Mouse (Mus musculus): ENCODE measurements around the gene Ntrk2. TPM values are rescaled to one million over a fixed set of nuclear protein-coding genes. Genes with fewer than 3 reads are reported as not detected.

Ntrk2 gene
- total RNA-seq, 2 experiments from 2014 or later: 335 to 354 TPM

DNA sequence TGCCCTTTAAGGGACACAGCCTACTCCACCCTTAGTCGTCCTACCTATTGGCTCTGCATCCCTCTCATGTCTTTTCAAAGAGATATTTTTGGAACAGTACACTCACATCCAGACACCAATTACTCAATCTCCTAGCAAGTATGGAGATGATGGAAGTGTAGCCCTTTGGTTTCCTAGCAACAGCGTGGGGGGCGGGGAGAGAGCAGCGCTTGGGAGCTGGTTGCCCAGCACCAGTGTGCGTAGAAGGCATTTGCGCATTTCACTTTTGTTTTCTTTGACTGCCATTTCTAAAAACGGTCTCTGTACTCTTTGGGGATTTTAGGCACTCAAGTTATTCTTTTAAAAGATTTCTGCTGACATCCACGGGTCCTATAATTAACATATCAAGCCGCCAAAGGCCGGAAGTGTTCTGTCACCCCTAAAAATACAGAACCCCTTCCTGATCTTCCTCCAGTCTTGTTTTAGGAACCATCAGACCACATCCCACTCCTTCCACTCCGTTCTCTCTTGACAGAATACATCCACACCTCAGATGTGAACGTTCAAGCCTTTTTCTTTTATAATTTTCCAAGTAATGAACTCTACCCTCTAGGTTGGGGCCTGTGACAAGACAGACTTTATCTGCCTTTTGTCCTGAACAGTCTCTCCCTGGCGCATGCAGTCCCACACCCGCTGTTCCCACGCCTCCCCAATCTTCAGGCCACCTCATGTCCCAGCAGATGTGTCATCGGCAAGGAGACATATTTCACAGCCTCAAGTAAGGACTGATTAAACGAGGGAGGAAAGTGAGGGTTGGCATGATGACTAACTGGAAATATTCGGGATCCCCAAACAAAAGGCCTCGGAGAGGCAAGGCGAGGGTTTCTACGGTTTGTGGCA, 339.5 kb downstream of the Ntrk2 start:
- peak; percentile 95 to 98 for DNase-seq (ENCODE audit: low spot score in 2 of 2)
- intact Hi-C loops (cut with DNase I): loop anchor here (5.0 kb wide), 1 partner anchor 339 kb away; the partner anchor contains the start of gene Ntrk2

DNA sequence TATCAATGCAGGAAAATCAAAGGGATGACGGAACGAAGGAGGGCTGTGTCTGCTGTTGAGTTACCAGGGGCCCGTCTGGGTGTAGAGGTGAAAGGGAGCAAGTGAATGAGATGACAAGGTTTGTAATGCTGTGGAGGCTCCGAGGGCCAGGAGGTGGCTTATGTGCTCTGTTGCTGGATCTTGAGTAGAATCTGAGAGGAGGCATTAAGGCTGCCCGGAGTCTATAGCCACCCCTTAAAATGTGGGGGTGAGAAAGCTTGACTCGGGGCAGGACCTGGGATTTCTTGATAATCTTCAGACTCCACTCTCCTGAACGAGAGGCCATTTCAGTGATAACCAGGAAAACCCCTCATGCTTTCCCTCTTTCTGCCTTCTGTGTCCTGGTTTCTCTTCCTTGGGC, 340.2 kb downstream of the Ntrk2 start:
- intact Hi-C loops (cut with DNase I): loop anchor here (1.0 to 5.0 kb wide), 2 partner anchors 66 to 339 kb away; partner anchors contain the start of gene Ntrk2
- no peak for DNase-seq (ENCODE audit: low spot score in 2 of 2)

DNA sequence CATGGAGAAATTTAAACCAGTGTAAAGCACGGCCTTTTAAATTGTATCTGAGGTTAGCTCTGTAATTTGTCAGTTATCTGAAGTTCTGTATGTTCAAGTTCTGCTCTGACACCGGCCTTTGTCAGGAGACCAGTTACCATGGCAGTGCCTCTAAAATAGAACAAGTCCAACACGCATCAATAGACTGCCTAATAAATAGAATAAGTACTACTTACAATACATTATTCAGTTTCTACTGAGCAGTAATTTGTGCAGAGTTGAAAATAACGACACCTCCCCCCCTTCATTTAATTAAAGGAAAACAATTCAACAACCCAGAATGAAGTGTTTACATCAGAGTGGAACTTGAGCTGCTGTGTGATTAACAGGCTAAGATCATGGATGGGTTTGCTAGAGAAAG, 341.6 kb downstream of the Ntrk2 start:
- intact Hi-C loops (cut with DNase I): loop anchor here (1.0 to 5.0 kb wide), 2 partner anchors 64 to 341 kb away; partner anchors contain the start of gene Ntrk2
- no peak for DNase-seq (ENCODE audit: low spot score in 2 of 2)

DNA sequence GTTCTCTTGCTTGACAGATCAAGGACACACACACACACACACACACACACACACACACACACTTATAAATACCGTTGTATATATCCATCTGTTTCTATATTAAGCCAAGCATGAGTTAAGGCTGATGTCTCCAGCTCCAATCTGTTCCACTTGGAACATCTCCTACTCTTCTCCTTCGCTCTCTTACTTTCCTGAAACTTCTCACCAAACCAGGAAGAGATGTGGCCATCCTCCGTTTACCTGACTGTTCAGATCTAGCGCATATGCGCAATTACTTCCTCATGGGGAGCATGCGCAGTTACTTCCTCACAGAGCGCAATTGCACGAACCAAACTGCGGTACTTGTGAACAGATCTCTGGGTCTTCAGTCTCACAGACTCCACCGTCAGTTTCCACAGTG, 342.4 kb downstream of the Ntrk2 start:
- DNase-seq (ENCODE audit: low spot score in 2 of 2): peak in 1 of 2 experiments; percentile 60
- intact Hi-C loops (cut with DNase I): loop anchor here (5.0 kb wide), 1 partner anchor 341 kb away; the partner anchor contains the start of gene Ntrk2

DNA sequence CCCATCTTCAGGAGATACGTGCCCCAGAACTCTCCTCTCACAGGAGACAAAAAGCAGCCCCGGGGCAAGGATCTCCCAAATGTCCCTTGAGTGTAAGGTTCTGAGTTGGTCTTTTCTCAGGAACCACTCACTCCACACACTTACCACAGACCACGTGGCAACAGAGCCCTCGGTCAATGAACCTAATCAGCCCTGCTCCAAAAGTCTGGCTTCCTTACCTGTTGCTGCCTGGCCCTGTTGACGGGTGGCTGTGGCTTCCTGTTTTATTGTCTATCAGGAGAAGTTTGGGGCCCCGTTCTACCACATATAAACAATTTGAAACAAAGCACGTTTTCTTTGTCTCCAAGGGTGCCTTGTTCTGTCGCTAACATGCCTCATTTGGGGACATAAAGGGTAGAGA, 357.6 kb downstream of the Ntrk2 start:
- no peak for DNase-seq (ENCODE audit: low spot score in 2 of 2)
- intact Hi-C loops (cut with DNase I): no loop called here

DNA sequence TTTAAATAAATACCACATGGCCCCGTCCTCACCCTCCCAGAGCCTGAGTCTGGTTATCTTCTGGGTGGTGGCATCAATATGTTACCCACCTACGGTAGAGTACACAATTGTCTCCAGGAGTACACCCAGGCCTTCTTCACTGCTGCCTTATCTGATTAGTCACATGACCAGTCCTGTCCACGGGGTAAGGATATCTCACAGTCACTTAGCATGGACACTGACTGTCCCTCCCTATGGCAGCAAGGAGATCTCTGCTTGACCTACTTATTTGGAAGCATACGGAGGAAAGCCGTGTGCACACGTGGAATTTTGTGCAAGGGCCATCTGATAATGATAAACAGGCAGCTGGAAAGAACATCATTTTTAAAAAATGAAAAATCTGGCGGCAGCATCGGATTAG, 367.5 kb downstream of the Ntrk2 start:
- intact Hi-C loops (cut with DNase I): no loop called here
- DNase-seq (ENCODE audit: low spot score in 2 of 2): no peak

DNA sequence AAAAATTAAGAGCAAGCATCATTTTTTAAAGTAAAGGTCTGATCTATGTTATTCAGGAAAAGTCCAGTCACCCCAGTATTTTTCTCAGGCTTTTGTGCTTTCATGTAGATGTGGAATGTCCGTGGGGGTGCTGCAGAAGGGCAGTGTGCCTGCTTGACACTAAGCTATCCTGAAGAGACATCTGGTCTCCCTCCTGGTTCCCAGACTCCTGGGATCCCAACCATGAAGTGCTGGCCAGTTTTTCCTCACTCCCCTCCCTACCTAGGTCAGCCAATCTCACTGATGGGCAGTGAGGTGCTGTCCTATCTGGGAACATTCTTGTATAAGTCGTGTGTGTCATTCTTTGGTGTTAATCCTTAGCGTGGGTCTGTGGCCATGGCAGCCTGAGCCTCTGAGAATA, 369.7 kb downstream of the Ntrk2 start:
- no peak for DNase-seq (ENCODE audit: low spot score in 2 of 2)
- intact Hi-C loops (cut with DNase I): no loop called here

DNA sequence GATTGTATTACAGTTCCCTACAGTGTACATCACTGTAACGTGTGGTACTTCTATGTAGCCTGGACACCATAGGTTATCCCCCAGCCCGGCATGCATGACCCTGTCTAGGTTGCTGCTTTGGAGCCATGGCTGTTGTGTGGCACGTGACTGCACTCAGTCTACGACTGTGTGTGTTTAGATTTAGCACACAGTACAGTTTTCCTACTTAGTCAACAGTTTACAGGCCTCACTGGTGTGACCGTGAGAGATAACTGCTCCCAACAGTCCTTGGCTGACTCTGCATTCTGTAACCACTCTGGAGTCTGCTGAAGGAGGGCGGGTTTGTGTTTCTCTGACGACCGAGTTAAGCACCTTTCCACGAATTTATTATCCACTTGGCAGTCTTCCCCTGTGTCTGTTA, 370.1 kb downstream of the Ntrk2 start:
- no peak for DNase-seq (ENCODE audit: low spot score in 2 of 2)
- intact Hi-C loops (cut with DNase I): no loop called here

DNA sequence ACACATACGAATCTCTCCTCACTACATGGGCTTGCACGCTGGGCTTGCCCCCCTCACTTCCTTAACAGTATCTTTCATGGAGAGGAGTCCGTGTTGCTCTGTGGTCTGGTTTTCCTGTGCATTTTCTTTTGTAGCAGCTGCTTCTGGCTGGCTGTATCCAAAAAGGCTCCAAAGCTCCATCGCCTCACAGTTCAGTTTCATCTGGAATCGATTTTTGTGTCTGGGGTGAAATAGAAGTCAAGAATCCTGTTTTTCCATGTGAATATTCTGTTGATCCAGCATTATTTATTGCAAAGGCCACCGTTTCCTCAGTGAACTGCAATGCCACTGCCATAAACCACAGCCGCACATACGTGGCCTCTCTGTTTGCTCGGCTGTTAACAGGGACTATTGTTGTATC, 370.6 kb downstream of the Ntrk2 start:
- intact Hi-C loops (cut with DNase I): no loop called here
- DNase-seq (ENCODE audit: low spot score in 2 of 2): no peak

DNA sequence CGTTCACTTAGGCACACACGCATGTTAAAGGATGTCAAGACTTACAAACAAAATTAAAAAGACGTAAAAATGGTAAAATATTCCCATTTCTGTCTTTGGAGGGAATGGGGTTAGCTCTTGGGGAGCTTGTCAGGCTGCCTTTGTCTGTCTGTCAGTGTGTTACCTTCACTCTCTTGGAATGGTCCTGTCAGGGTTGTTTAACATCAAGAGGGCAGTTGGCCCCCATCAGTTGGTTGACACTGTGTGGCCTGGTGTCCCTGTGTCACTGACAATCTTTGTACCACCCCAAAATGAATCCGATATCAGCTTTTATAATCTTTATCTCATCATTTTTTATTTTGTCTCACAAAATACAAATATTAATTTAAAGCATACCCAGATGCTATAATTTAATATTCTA, 373.6 kb downstream of the Ntrk2 start:
- DNase-seq (ENCODE audit: low spot score in 2 of 2): no peak
- intact Hi-C loops (cut with DNase I): loop anchor here (5.0 kb wide), 1 partner anchor 538 kb away; no protein-coding TSS in a partner anchor

DNA sequence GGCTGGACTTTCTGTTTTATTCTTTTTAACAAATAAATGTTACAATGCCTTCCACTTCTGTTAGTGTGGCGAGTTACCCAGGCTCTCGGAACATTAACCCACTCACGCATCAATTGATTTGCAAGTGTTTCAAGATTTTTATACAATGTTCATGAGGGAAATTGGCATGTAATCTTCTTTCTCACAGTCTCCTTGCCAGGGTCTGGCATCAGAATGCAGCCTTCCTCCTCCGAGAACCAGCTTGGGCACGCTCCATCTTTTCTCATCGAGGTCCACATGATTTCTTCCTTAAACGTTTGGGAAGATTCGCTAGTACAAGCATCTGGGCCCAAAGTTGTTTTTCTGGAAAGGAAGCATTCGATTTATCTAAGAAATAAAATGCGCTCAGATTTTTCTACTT, 374.4 kb downstream of the Ntrk2 start:
- intact Hi-C loops (cut with DNase I): loop anchor here (5.0 kb wide), 1 partner anchor 538 kb away; no protein-coding TSS in a partner anchor
- DNase-seq (ENCODE audit: low spot score in 2 of 2): peak; percentile 55 to 57

DNA sequence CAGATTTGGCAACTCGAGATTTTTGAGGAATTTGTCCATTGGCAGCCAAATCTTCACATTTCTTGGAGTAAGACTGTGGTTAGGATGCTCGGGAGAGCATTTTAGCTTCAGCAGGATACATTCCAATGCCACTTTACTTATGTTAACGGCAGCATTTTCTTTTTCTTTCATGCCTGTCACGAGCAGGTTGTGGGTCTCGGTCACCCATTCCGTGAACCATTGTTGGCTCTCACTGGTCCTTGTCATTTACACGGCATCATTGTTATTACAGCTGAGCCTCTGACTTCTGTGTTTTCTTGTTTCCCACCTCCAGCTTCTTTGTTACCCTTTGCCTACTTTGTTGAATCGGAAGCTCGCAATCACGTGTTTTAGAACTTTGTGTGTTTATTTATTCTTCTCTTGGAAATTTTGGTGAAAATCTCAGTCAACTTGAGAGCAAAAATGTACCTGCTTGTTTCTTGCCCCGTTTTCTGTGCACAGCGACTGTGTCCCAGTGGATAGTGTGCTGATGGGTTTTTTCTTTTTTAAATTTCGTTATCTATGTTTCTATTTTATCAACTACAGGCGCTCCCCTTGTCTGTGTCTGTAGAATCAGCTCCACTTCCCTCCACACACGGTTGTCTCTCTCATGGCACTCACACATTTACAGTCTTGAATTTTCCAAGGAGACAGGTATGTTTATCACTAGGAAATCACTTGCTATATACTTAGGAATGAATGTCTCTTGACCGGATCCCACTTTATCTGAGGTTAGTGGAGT, 375.0 kb downstream of the Ntrk2 start:
- intact Hi-C loops (cut with DNase I): loop anchor here (5.0 kb wide), 1 partner anchor 539 kb away; no protein-coding TSS in a partner anchor
- no peak for DNase-seq (ENCODE audit: low spot score in 2 of 2)

DNA sequence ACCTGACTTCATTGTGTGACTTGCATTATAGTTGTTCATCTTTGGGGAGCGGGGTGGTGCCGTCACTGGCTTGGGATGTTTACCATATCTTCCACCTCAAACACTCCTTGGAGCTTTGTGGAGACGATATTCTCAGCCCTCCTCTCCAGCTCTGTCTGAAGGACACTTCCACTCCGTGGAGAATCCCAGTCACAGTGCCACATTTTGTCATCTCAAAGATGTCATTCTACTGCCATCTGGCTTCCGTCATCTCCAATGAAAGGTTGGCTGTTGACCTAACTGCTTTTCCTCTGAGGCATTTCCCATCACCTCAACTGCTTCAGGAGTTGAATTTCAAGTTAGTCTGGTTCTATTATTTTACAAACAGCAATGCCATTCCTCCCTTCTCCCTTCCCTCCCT, 376.3 kb downstream of the Ntrk2 start:
- DNase-seq (ENCODE audit: low spot score in 2 of 2): peak; percentile 43 to 46
- intact Hi-C loops (cut with DNase I): loop anchor here (2.0 to 5.0 kb wide), 2 partner anchors 376 to 540 kb away; partner anchors contain the start of gene Ntrk2

Other genes starting within 250 kb of the Ntrk2 start
- gene Slc28a3, start 195.7 kb upstream of the Ntrk2 start, total RNA-seq (2021): under 1 TPM; 0.15 to 0.21 TPM